Mouse (Mus musculus) heart, embryonic 11.5 days (tissue): Measurements from ENCODE around the gene Limk2. TPM values are rescaled to one million over a fixed set of nuclear protein-coding genes. Genes with fewer than 3 reads are reported as not detected.

Experiments
- ATAC-seq: fragments of 200-750 bp; cut with Nextera tagmentation; replicated peaks from 2 replicates; pipeline ENCODE4 v1.8.0; 2017; ENCODE audit warnings: moderate library complexity; ENCODE audit not compliant: insufficient number of reproducible peaks, low FRiP score, low TSS enrichment
- H3K27ac ChIP-seq: fragments of 300-500 bp; sonication (generic); 2 replicates; pipeline ENCODE4 v1.5.1; 2014; ENCODE audit warnings: mild to moderate bottlenecking, low read depth, low read length
- H3K27me3 ChIP-seq: fragments of 300-500 bp; sonication (generic); 2 replicates; pipeline ENCODE4 v1.6.1; 2014; ENCODE audit warnings: mild to moderate bottlenecking, low read length, mixed read lengths; ENCODE audit not compliant: control insufficient read depth, insufficient read depth
- H3K36me3 ChIP-seq: fragments of 300-500 bp; sonication (generic); 2 replicates; pipeline ENCODE4 v1.6.1; 2014; ENCODE audit warnings: mild to moderate bottlenecking, low read length, moderate library complexity, mixed read lengths; ENCODE audit not compliant: control insufficient read depth, insufficient read depth
- H3K4me1 ChIP-seq: fragments of 300-500 bp; sonication (generic); 2 replicates; pipeline ENCODE4 v1.6.1; 2014; ENCODE audit warnings: low read length; ENCODE audit not compliant: control insufficient read depth, insufficient read depth
- H3K4me2 ChIP-seq: fragments of 300-500 bp; sonication (generic); 2 replicates; pipeline ENCODE4 v1.6.1; 2014; ENCODE audit warnings: mild to moderate bottlenecking, moderate library complexity
- H3K4me3 ChIP-seq: fragments of 300-500 bp; sonication (generic); 2 replicates; pipeline ENCODE4 v1.5.1; 2014; ENCODE audit warnings: low read depth, low read length
- H3K9ac ChIP-seq: fragments of 300-500 bp; sonication (generic); 2 replicates; pipeline ENCODE4 v1.6.1; 2014; ENCODE audit warnings: mild to moderate bottlenecking, low read depth, low read length, moderate library complexity
- H3K9me3 ChIP-seq: fragments of 300-500 bp; sonication (generic); replicated peaks from 2 replicates; pipeline ENCODE4 v1.6.1; 2016; ENCODE audit warnings: low read length; ENCODE audit not compliant: control insufficient read depth
- WGBS: fragments of 180-500 bp; shearing (Covaris S2); extraction: QIAGEN DNeasy Blood & Tissue Kit; methylation state at CpG from one replicate; pipeline ENCODE4 v1.1.7; 2014; ENCODE audit not compliant: insufficient replicate concordance; 5-methylcytosine and 5-hydroxymethylcytosine counted together
- polyA plus RNA-seq: library from polyadenylated mRNA; unstranded; fragments of >200 nt; fragmentation: Nextera tagmentation; extraction: Ambion mirVana; gene quantifications from 2 replicates; pipeline ENCODE4 v1.2.1, GENCODE M21; 2014

The Limk2 gene
- polyA plus RNA-seq, 1 experiment from 2014 or later: 61.8 TPM

DNA sequence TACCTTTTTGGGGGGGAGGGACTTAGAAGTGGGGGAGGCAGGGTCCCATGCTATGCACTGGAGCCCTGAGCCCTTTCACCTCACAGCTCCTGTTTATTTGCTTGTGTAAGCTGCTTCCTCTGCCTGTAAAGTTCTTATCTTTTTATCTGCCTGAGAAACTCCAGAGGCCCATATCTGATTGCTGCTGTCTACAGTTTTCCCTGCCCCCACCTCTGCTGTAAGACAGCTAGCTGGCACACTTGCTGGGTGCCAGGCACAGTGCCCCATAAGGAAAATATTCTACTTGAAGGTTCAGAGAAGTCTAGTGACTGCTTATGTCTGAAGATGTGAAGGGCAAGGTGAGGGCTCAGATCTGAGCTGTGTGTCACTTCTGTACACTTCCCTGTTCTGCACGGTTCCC is 95.7 kb downstream of the Limk2 start:
- Histone ChIP-seq H3K4me2 (no peak overlapping the region), H3K9ac (no peak overlapping the region), H3K27ac (no peak overlapping the region), H3K4me3 (no peak overlapping the region), H3K9me3 (no peaks in the 10 kb centered on the region), H3K36me3 (peaks cover 26% of the 10 kb centered on the region), H3K4me1 (no peaks in the 10 kb centered on the region), H3K27me3 (no peaks in the 10 kb centered on the region)
- no peak for ATAC-seq
- 86% methylated on average over 1 of the region's 1 CpGs for WGBS

DNA sequence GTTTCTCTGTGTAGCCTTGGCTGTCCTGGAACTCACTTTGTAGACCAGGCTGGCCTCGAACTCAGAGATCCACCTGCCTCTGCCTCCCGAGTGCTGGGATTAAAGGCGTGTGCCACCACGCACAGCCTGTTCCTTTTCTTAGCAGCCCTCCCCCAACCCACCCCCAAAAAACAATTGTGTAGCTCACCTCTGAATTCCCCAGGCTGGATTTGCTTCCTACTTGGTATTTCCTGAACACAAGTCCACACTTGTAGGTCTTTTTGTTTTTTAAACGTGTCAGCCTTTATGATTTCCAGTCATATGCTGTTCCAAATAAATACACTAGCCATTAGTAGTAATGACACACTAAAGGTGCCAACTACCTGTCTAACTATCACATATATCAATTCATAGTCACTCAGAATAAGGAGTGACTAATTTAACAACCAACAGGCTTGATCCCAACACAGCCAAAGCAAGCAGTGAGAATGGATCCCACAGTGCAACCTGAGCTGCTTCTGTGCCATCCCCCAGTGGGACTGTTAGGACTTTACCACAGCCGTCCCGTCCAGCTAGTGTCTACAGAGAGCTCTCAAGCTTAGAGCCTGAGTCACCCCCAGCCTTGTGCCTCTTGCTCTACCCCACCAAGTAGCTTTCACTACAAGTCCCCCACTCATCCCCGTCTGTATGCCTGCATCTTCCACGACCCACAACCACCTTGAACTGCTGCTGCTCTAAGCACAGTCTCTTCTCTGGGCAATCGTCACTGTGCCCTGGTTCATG is 97.2 kb downstream of the Limk2 start:
- no peaks in the 10 kb centered on the region for H3K9me3 ChIP-seq
- H3K27me3 ChIP-seq: no peaks in the 10 kb centered on the region
- no peaks in the 10 kb centered on the region for H3K4me1 ChIP-seq
- H3K9ac ChIP-seq: no peak overlapping the region
- peaks cover 40% of the 10 kb centered on the region for H3K36me3 ChIP-seq
- no peak overlapping the region for H3K4me3 ChIP-seq
- ATAC-seq: no peak
- WGBS: 77% methylated on average over 10 of the region's 10 CpGs
- H3K27ac ChIP-seq: no peak overlapping the region
- no peak overlapping the region for H3K4me2 ChIP-seq

DNA sequence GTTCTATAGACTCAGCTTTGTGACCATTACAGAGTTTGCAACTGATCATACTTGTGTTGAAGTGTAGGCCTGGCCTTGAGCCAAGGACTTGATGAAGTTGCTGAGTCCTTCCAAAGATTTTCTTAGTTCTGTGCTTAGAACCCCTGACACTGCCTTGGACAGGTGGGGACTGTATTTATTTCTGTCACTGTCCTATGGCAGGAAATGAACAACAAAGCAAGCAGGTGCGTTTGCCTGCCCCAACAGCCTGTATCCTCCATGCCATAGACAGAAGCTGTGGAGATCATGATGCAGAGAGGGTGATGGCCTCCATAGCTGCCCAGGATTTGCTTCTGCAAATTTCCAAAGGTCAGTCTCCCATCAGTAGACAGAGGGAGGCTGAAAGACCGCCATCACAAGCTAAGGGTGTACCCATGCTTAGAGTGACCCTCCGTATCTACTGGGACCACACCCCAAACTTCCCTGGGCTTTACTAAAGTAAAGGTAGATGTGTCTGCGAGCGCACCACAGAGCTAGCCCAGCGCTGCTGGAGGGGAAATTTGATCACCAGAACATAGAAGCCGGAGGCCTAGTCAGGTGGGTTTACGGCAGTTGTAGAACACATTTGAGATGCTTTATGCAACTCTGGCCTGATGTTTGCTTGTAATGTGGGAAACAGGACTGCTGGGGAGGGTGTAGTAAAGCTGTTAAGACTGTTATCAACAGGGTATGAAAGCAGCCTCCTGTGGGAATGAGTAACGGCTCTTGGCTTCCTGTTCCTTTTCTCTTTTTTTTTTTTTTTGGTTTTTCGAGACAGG is 98.0 kb downstream of the Limk2 start:
- no peak overlapping the region for H3K4me3 ChIP-seq
- peaks cover 46% of the 10 kb centered on the region for H3K36me3 ChIP-seq
- H3K4me2 ChIP-seq: no peak overlapping the region
- H3K9ac ChIP-seq: no peak overlapping the region
- H3K4me1 ChIP-seq: no peaks in the 10 kb centered on the region
- WGBS: 85% methylated on average over 10 of the region's 10 CpGs
- H3K9me3 ChIP-seq: no peaks in the 10 kb centered on the region
- no peak overlapping the region for H3K27ac ChIP-seq
- no peak for ATAC-seq
- H3K27me3 ChIP-seq: no peaks in the 10 kb centered on the region

DNA sequence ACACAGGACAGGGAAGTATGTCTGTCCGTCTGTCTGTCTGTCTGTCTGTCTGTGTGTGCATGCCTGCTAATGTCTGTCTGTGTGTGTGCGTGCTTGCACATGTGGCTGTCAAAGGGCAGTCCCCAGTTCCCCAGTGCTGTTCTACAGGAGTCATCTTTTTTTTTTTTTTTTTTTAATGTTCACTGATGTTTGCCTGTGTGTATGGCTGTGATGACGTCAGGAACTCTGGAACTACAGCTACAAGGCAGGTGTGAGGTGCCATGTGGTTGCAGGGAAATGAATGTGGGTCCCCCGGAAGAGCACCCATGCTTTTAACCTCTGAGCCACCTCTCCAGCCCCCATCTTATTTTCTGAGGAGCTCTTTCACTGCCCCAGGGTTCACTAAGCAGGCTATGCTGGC is 99.1 kb downstream of the Limk2 start:
- WGBS: 94% methylated on average over 4 of the region's 4 CpGs
- Histone ChIP-seq H3K27ac (no peak overlapping the region), H3K36me3 (peaks cover 51% of the 10 kb centered on the region), H3K9me3 (no peaks in the 10 kb centered on the region), H3K4me1 (no peaks in the 10 kb centered on the region), H3K9ac (no peak overlapping the region), H3K4me2 (no peak overlapping the region), H3K4me3 (no peak overlapping the region), H3K27me3 (no peaks in the 10 kb centered on the region)
- no peak for ATAC-seq

DNA sequence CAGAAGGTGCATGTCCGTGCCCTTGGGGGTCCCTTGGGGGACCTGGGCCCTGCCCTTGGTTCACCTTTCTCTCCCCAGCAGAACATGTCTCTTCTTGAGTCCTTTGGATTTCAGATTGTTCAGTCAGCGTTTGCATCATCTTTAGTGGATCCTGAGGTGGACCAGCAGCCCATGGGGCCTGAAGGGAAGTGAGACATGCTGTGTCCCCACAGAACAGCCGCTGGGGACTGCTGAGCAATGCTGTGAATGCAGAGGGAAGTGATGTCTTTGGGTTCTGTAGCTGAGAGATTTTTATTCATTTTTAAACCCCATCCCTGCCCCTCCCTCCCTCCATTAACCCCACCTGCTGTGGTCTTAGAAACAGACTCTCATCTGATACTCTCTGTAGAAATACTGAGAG is 101.1 kb downstream of the Limk2 start:
- ATAC-seq: no peak
- Histone ChIP-seq H3K4me3 (no peak overlapping the region), H3K27me3 (no peaks in the 10 kb centered on the region), H3K4me1 (no peaks in the 10 kb centered on the region), H3K4me2 (no peak overlapping the region), H3K9ac (no peak overlapping the region), H3K36me3 (peaks cover 60% of the 10 kb centered on the region), H3K27ac (no peak overlapping the region), H3K9me3 (no peaks in the 10 kb centered on the region)
- 94% methylated on average over 3 of the region's 3 CpGs for WGBS

DNA sequence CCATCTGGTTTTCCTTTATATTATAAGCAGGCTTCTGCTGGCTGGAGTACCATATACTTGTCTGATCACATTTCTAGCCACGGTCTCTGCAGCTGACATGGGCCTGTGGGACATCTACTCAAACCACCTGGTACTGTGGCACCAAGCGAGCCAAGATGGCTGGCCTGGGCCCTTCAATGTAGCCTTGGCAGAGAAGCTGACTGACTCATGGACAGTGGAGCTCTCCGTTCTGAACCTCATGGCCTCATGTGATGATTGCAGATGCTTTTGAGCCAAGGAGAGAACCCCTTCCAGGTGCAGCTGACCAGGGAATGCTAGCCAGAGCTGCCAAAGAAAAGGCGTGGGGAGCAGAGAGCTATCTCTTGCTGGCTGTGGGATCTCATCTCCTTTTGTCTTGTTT is 103.2 kb downstream of the Limk2 start:
- H3K36me3 ChIP-seq: peaks cover 67% of the 10 kb centered on the region
- no peak overlapping the region for H3K27ac ChIP-seq
- H3K9me3 ChIP-seq: no peaks in the 10 kb centered on the region
- H3K4me1 ChIP-seq: no peaks in the 10 kb centered on the region
- no peaks in the 10 kb centered on the region for H3K27me3 ChIP-seq
- H3K4me2 ChIP-seq: no peak overlapping the region
- WGBS: 89% methylated on average over 4 of the region's 4 CpGs
- H3K4me3 ChIP-seq: no peak overlapping the region
- no peak overlapping the region for H3K9ac ChIP-seq
- ATAC-seq: no peak

DNA sequence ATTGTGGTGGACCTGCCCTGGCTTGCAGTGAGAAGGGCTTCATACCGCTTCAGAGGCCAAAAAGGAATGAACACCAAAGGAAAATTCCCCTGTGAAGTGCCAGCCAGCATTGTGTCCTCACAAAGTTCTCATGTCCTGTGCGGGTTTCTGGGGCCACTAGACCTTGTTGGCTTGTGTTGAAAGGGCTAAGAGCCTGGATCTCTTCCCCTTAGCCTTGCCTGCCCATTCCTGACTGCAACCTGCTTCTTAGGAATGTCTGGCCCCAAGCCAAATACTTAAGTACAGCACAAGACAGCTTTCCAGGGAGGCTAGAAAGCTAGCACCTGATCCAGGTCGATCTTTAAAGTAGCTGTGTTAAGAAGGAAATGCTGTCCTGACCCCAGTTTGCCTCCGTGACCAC is 106.2 kb downstream of the Limk2 start:
- Histone ChIP-seq H3K4me3 (no peak overlapping the region), H3K27ac (no peak overlapping the region), H3K9me3 (no peaks in the 10 kb centered on the region), H3K27me3 (no peaks in the 10 kb centered on the region), H3K9ac (no peak overlapping the region), H3K4me1 (no peaks in the 10 kb centered on the region), H3K4me2 (no peak overlapping the region), H3K36me3 (peaks cover 67% of the 10 kb centered on the region)
- WGBS: 77% methylated on average over 4 of the region's 4 CpGs
- no peak for ATAC-seq

DNA sequence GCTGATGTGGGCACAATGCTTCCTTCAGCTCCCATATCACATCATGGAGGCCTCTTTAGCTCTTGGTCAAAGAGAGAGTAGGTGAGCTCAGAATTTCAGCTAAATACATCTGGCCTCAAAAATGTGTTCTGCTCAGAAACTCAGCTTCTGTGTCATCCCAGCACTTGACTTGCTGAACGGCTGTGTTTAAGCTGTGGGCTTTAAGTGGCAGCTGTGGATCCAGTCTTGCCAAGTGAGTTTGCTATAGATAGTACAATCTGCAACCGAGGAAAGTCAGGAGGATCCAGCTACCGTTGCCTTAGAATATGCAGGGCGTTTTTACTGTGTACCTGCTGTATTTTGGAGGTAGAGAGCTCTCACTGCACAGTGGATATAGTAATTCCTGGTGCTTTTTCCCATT is 106.6 kb downstream of the Limk2 start:
- no peaks in the 10 kb centered on the region for H3K9me3 ChIP-seq
- H3K9ac ChIP-seq: no peak overlapping the region
- no peaks in the 10 kb centered on the region for H3K27me3 ChIP-seq
- no peak overlapping the region for H3K4me2 ChIP-seq
- peaks cover 63% of the 10 kb centered on the region for H3K36me3 ChIP-seq
- no peak for ATAC-seq
- WGBS: 73% methylated on average over 4 of the region's 4 CpGs
- no peak overlapping the region for H3K27ac ChIP-seq
- no peaks in the 10 kb centered on the region for H3K4me1 ChIP-seq
- no peak overlapping the region for H3K4me3 ChIP-seq
